ENCODE assay signal across 20 mouse cellular contexts in genomic region chr7:121029947-121030346, GRCm38 (mm10). TPM values are rescaled to one million over a fixed set of nuclear protein-coding genes. Genes with fewer than 3 reads are reported as not detected.
"Had no signal": no experiment of that assay in that cellular context is flagged by ENCODE, and none has a peak within 500 bp of the region (broad histone marks: within the 10 kb centered on the region; RNA-seq: fewer than 3 reads in every experiment).

No protein-coding gene starts in this region.

RNA-seq across cellular contexts. Expression of gene Mfsd13b, which starts 47.6 kb away (rescaled TPM):
- total RNA-seq: common myeloid progenitor, adult 5-6 weeks; gastrocnemius, adult 18-20 months; gastrocnemius, adult 2 months; gastrocnemius, adult 8-10 months; gastrocnemius, postnatal 10 days; gastrocnemius, postnatal 14 days; gastrocnemius, postnatal 25 days; gastrocnemius, postnatal 36 days; gastrocnemius, postnatal 4 days; granulocyte monocyte progenitor cell, adult 5-6 weeks; heart, adult 18-20 months; heart, adult 2 months; heart, adult 8-10 months had no signal
- polyA plus RNA-seq: embryonic facial prominence, embryonic 11.5 days; embryonic facial prominence, embryonic 12.5 days; embryonic facial prominence, embryonic 14.5 days; erythroblast, embryonic 14.5 days; forebrain, embryonic 16.5 days had no signal

RNA-seq across cellular contexts. Expression of gene Otoa, which starts 51.5 kb away (rescaled TPM):
- polyA plus RNA-seq: embryonic facial prominence, embryonic 11.5 days; erythroblast, embryonic 14.5 days; forebrain, embryonic 11.5 days; forebrain, embryonic 15.5 days; forebrain, embryonic 16.5 days had no signal
